Mouse (Mus musculus) lung, embryonic 15.5 days (tissue): ENCODE results near the gene Grm2. TPM values are rescaled to one million over a fixed set of nuclear protein-coding genes. Genes with fewer than 3 reads are reported as not detected.
"Not testable (repeated sequence)": the region's sequence is repeated elsewhere in the genome, so short reads cannot be mapped to it uniquely, and the experiment has no call there.

Experiments used
- ATAC-seq: fragments of 200-750 bp; cut with Nextera tagmentation; 2 replicates; pipeline ENCODE4 v1.8.0; 2017; ENCODE audit warnings: moderate number of reproducible peaks, borderline replicate concordance; ENCODE audit not compliant: low FRiP score, low TSS enrichment; ENCODE audit errors: extremely low read depth
- H3K27ac ChIP-seq: fragments of 300-500 bp; sonication (generic); 2 replicates; pipeline ENCODE4 v1.5.1; 2015; ENCODE audit warnings: moderate library complexity, mild to moderate bottlenecking, inconsistent platforms
- H3K27me3 ChIP-seq: fragments of 300-500 bp; sonication (generic); 2 replicates; pipeline ENCODE4 v1.6.1; 2015; ENCODE audit warnings: inconsistent platforms
- H3K36me3 ChIP-seq: fragments of 300-500 bp; sonication (generic); 2 replicates; pipeline ENCODE4 v1.6.1; 2015; ENCODE audit warnings: inconsistent platforms
- H3K4me1 ChIP-seq: fragments of 300-500 bp; sonication (generic); 2 replicates; pipeline ENCODE4 v1.6.1; 2015; ENCODE audit warnings: inconsistent platforms
- H3K4me2 ChIP-seq: fragments of 300-500 bp; sonication (generic); 2 replicates; pipeline ENCODE4 v1.6.1; 2015; ENCODE audit warnings: inconsistent platforms, mild to moderate bottlenecking, moderate library complexity
- H3K4me3 ChIP-seq: fragments of 300-500 bp; sonication (generic); 2 replicates; pipeline ENCODE4 v1.5.1; 2015; ENCODE audit warnings: mild to moderate bottlenecking, inconsistent platforms
- H3K9ac ChIP-seq: fragments of 300-500 bp; sonication (generic); 2 replicates; pipeline ENCODE4 v1.6.1; 2015; ENCODE audit warnings: inconsistent platforms
- H3K9me3 ChIP-seq: fragments of 300-500 bp; sonication (generic); 2 replicates; pipeline ENCODE4 v1.6.1; 2016; ENCODE audit warnings: inconsistent platforms
- WGBS: fragments of 180-500 bp; shearing (Covaris S2); methylation state at CpG from one replicate; pipeline ENCODE4 v1.1.7; 2015; 5-methylcytosine and 5-hydroxymethylcytosine counted together
- polyA plus RNA-seq: library from polyadenylated mRNA; unstranded; fragments of >200 nt; fragmentation: Nextera tagmentation; extraction: Ambion mirVana; gene quantifications from 2 replicates; pipeline ENCODE4 v1.2.1, GENCODE M21; 2015

Grm2 gene
- polyA plus RNA-seq, 1 experiment from 2014 or later, result 0.25 TPM

- ATAC-seq, result no peak
- 59% methylated on average over 6 of the region's 6 CpGs for WGBS
- no peaks in the 10 kb centered on the region for H3K36me3 ChIP-seq
- no peak overlapping the region for H3K4me2 ChIP-seq
- no peaks in the 10 kb centered on the region for H3K9me3 ChIP-seq
- no peak overlapping the region for H3K4me3 ChIP-seq
- H3K4me1 ChIP-seq, result no peaks in the 10 kb centered on the region
- H3K9ac ChIP-seq, result no peak overlapping the region
- H3K27ac ChIP-seq, result no peak overlapping the region
- peaks cover 3% of the 10 kb centered on the region; the same call in 1 of the 2 replicates for H3K27me3 ChIP-seq
Measured at GRCm38 (mm10) chr9:106643787-106644186, 12.1 kb downstream of the Grm2 start.

- H3K27me3 ChIP-seq, result peaks cover 3% of the 10 kb centered on the region; the same call in 1 of the 2 replicates
- no peak overlapping the region for H3K4me3 ChIP-seq
- no peaks in the 10 kb centered on the region for H3K4me1 ChIP-seq
- H3K4me2 ChIP-seq, result no peak overlapping the region
- H3K9ac ChIP-seq, result no peak overlapping the region
- H3K36me3 ChIP-seq, result no peaks in the 10 kb centered on the region
- 30% methylated on average over 7 of the region's 7 CpGs for WGBS
- no peak overlapping the region for H3K27ac ChIP-seq
- no peaks in the 10 kb centered on the region for H3K9me3 ChIP-seq
- no peak for ATAC-seq
Measured at GRCm38 (mm10) chr9:106643128-106643527, 12.8 kb downstream of the Grm2 start.

GRCm38 (mm10) chr9:106641346-106641745 is 14.5 kb downstream of the Grm2 start:
- no peak overlapping the region for H3K27ac ChIP-seq

GRCm38 (mm10) chr9:106638154-106638553 is 17.7 kb downstream of the Grm2 start:
- H3K36me3 ChIP-seq, result no peaks in the 10 kb centered on the region
- 90% methylated on average over 8 of the region's 8 CpGs for WGBS
- H3K9ac ChIP-seq, result no peak overlapping the region
- no peak overlapping the region for H3K4me3 ChIP-seq
- H3K9me3 ChIP-seq, result no peaks in the 10 kb centered on the region
- ATAC-seq, result no peak
- H3K27me3 ChIP-seq, result no peaks in the 10 kb centered on the region
- no peak overlapping the region for H3K4me2 ChIP-seq
- H3K27ac ChIP-seq, result no peak overlapping the region
- no peaks in the 10 kb centered on the region for H3K4me1 ChIP-seq

More at GRCm38 (mm10) chr9:106641346-106641745, 14.5 kb downstream of the Grm2 start:
- 43% methylated on average over 5 of the region's 5 CpGs for WGBS
- Histone ChIP-seq H3K27me3 (no peaks in the 10 kb centered on the region), H3K4me2 (no peak overlapping the region), H3K4me3 (no peak overlapping the region), H3K9ac (no peak overlapping the region), H3K36me3 (no peaks in the 10 kb centered on the region), H3K9me3 (no peaks in the 10 kb centered on the region), H3K4me1 (no peaks in the 10 kb centered on the region)
- no peak for ATAC-seq

- no peaks in the 10 kb centered on the region for H3K36me3 ChIP-seq
- H3K27ac ChIP-seq, result no peak overlapping the region
- H3K9ac ChIP-seq, result no peak overlapping the region
- H3K4me2 ChIP-seq, result no peak overlapping the region
- WGBS, result 45% methylated on average over 5 of the region's 5 CpGs
- no peaks in the 10 kb centered on the region for H3K27me3 ChIP-seq
- no peaks in the 10 kb centered on the region for H3K4me1 ChIP-seq
- H3K9me3 ChIP-seq, result no peaks in the 10 kb centered on the region
- no peak overlapping the region for H3K4me3 ChIP-seq
- ATAC-seq, result no peak
Measured at GRCm38 (mm10) chr9:106632185-106632584, 23.7 kb downstream of the Grm2 start.

GRCm38 (mm10) chr9:106627796-106628195 is 28.1 kb downstream of the Grm2 start:
- H3K4me1 ChIP-seq, H3K27me3 ChIP-seq, H3K9me3 ChIP-seq, H3K36me3 ChIP-seq, H3K4me3 ChIP-seq, H3K4me2 ChIP-seq, H3K9ac ChIP-seq, ATAC-seq, H3K27ac ChIP-seq: not testable (repeated sequence)
- WGBS, result 20% methylated on average over 8 of the region's 8 CpGs

- no peaks in the 10 kb centered on the region for H3K27me3 ChIP-seq
- no peak within 1 kb of the TSS for H3K4me3 ChIP-seq
- no peaks in the 10 kb centered on the region for H3K36me3 ChIP-seq
- H3K9me3 ChIP-seq, result no peaks in the 10 kb centered on the region
- H3K4me1 ChIP-seq, result no peaks in the 10 kb centered on the region
- no peak within 1 kb of the TSS for H3K9ac ChIP-seq
- H3K4me2 ChIP-seq, result no peak within 1 kb of the TSS
- no peak for ATAC-seq
- no peak within 1 kb of the TSS for H3K27ac ChIP-seq
- WGBS, result 83% methylated on average over 2 of the region's 2 CpGs
Measured at GRCm38 (mm10) chr9:106626282-106626681, 29.6 kb downstream of the Grm2 start, which contains the start of gene Iqcf6. Iqcf6 (plus strand) TSS chr9:106626582.

- no peak overlapping the region for H3K4me2 ChIP-seq
- WGBS, result 82% methylated on average over 3 of the region's 3 CpGs
- H3K36me3 ChIP-seq, result no peaks in the 10 kb centered on the region
- no peaks in the 10 kb centered on the region for H3K4me1 ChIP-seq
- no peak overlapping the region for H3K9ac ChIP-seq
- no peaks in the 10 kb centered on the region for H3K27me3 ChIP-seq
- no peak for ATAC-seq
- H3K27ac ChIP-seq, result no peak overlapping the region
- no peaks in the 10 kb centered on the region for H3K9me3 ChIP-seq
- no peak overlapping the region for H3K4me3 ChIP-seq
Measured at GRCm38 (mm10) chr9:106617496-106617895, 38.4 kb downstream of the Grm2 start.

GRCm38 (mm10) chr9:106616306-106616705 is 39.6 kb downstream of the Grm2 start:
- H3K9ac ChIP-seq, result no peak overlapping the region
- no peak for ATAC-seq
- WGBS, result 72% methylated on average over 9 of the region's 9 CpGs

GRCm38 (mm10) chr9:106614616-106615015 is 41.3 kb downstream of the Grm2 start:
- Histone ChIP-seq H3K4me1 (no peaks in the 10 kb centered on the region), H3K27me3 (no peaks in the 10 kb centered on the region), H3K9me3 (no peaks in the 10 kb centered on the region), H3K4me3 (no peak overlapping the region), H3K9ac (no peak overlapping the region), H3K27ac (no peak overlapping the region), H3K36me3 (no peaks in the 10 kb centered on the region), H3K4me2 (peak overlapping the region; percentile 6; the same call in 1 of the 2 replicates)
- WGBS, result 9% methylated on average over 3 of the region's 3 CpGs
- no peak for ATAC-seq

More at GRCm38 (mm10) chr9:106616306-106616705, 39.6 kb downstream of the Grm2 start:
- Histone ChIP-seq H3K27ac (no peak overlapping the region), H3K4me1 (no peaks in the 10 kb centered on the region), H3K9me3 (no peaks in the 10 kb centered on the region), H3K36me3 (no peaks in the 10 kb centered on the region), H3K4me3 (no peak overlapping the region), H3K27me3 (no peaks in the 10 kb centered on the region), H3K4me2 (no peak overlapping the region)

GRCm38 (mm10) chr9:106613951-106614350 is 41.9 kb downstream of the Grm2 start:
- WGBS, result 52% methylated on average over 2 of the region's 2 CpGs

GRCm38 (mm10) chr9:106610727-106611126 is 45.2 kb downstream of the Grm2 start:
- Histone ChIP-seq H3K27ac (no peak overlapping the region), H3K9ac (no peak overlapping the region), H3K9me3 (no peaks in the 10 kb centered on the region), H3K4me3 (no peak overlapping the region), H3K4me2 (no peak overlapping the region), H3K4me1 (no peaks in the 10 kb centered on the region), H3K36me3 (no peaks in the 10 kb centered on the region), H3K27me3 (no peaks in the 10 kb centered on the region)
- no peak for ATAC-seq
- 71% methylated on average over 4 of the region's 4 CpGs for WGBS

More at GRCm38 (mm10) chr9:106613951-106614350, 41.9 kb downstream of the Grm2 start:
- H3K36me3 ChIP-seq, result no peaks in the 10 kb centered on the region
- H3K27ac ChIP-seq, result no peak overlapping the region
- H3K4me3 ChIP-seq, result no peak overlapping the region
- H3K4me1 ChIP-seq, result no peaks in the 10 kb centered on the region
- H3K27me3 ChIP-seq, result no peaks in the 10 kb centered on the region
- no peak overlapping the region for H3K9ac ChIP-seq
- no peaks in the 10 kb centered on the region for H3K9me3 ChIP-seq
- no peak overlapping the region for H3K4me2 ChIP-seq
- ATAC-seq, result no peak

GRCm38 (mm10) chr9:106600546-106600945 is 55.3 kb downstream of the Grm2 start:
- 24% methylated on average over 8 of the region's 8 CpGs for WGBS
- Histone ChIP-seq H3K27me3 (no peaks in the 10 kb centered on the region), H3K27ac (no peak overlapping the region), H3K9ac (no peak overlapping the region), H3K36me3 (no peaks in the 10 kb centered on the region), H3K4me1 (no peaks in the 10 kb centered on the region), H3K4me2 (no peak overlapping the region), H3K9me3 (no peaks in the 10 kb centered on the region), H3K4me3 (no peak overlapping the region)
- ATAC-seq, result no peak
